Mouse (Mus musculus) regulatory T cell (primary cell): ENCODE measurements around the gene Sipa1l3.

Source experiments
- in situ Hi-C: fragments of 300-600 bp; cut with MboI, MseI; formaldehyde crosslinking; loops from one replicate; pipeline ENCODE4 v1.15.1; 2025; ENCODE audit warnings: high pct_unique_total_duplicates

The Sipa1l3 gene

GRCm38 (mm10) chr7:29518421-29519210 lies at the start of gene Sipa1l3:
Sipa1l3 (minus strand) TSS chr7:29518641.
- in situ Hi-C loops: loop anchor here (25.0 kb wide), 1 partner anchor 406 kb away; no protein-coding TSS in a partner anchor

GRCm38 (mm10) chr7:29563006-29563405 lies 44.6 kb upstream of the Sipa1l3 start:
- in situ Hi-C loops: no loop called here

- in situ Hi-C loops: no loop called here
Measured at GRCm38 (mm10) chr7:29561046-29561445, 42.6 kb upstream of the Sipa1l3 start.

GRCm38 (mm10) chr7:29559290-29559689 lies 40.8 kb upstream of the Sipa1l3 start:
- in situ Hi-C loops: no loop called here

GRCm38 (mm10) chr7:29558744-29559143 lies 40.3 kb upstream of the Sipa1l3 start:
- in situ Hi-C loops: no loop called here

- in situ Hi-C loops: no loop called here
Measured at GRCm38 (mm10) chr7:29556283-29556682, 37.8 kb upstream of the Sipa1l3 start.

- in situ Hi-C loops: no loop called here
Measured at GRCm38 (mm10) chr7:29555521-29555920, 37.1 kb upstream of the Sipa1l3 start.

GRCm38 (mm10) chr7:29555051-29555450 lies 36.6 kb upstream of the Sipa1l3 start:
- in situ Hi-C loops: no loop called here

- in situ Hi-C loops: no loop called here
Measured at GRCm38 (mm10) chr7:29550691-29551090, 32.2 kb upstream of the Sipa1l3 start.

- in situ Hi-C loops: no loop called here
Measured at GRCm38 (mm10) chr7:29541608-29542007, 23.2 kb upstream of the Sipa1l3 start.

- in situ Hi-C loops: no loop called here
Measured at GRCm38 (mm10) chr7:29541186-29541585, 22.7 kb upstream of the Sipa1l3 start.

- in situ Hi-C loops: no loop called here
Measured at GRCm38 (mm10) chr7:29540631-29541030, 22.2 kb upstream of the Sipa1l3 start.

- in situ Hi-C loops: loop anchor here (25.0 kb wide), 1 partner anchor 411 kb away; no protein-coding TSS in a partner anchor
Measured at GRCm38 (mm10) chr7:29523700-29524099, 5.3 kb upstream of the Sipa1l3 start.

GRCm38 (mm10) chr7:29521841-29522575 lies 3.6 kb upstream of the Sipa1l3 start:
- in situ Hi-C loops: loop anchor here (25.0 kb wide), 1 partner anchor 410 kb away; no protein-coding TSS in a partner anchor

GRCm38 (mm10) chr7:29521365-29521764 lies 2.9 kb upstream of the Sipa1l3 start:
- in situ Hi-C loops: loop anchor here (25.0 kb wide), 1 partner anchor 409 kb away; no protein-coding TSS in a partner anchor

- in situ Hi-C loops: loop anchor here (25.0 kb wide), 1 partner anchor 408 kb away; no protein-coding TSS in a partner anchor
Measured at GRCm38 (mm10) chr7:29520794-29521193, 2.4 kb upstream of the Sipa1l3 start.

GRCm38 (mm10) chr7:29519211-29519550 lies 740 bp upstream of the Sipa1l3 start:
- in situ Hi-C loops: loop anchor here (25.0 kb wide), 1 partner anchor 407 kb away; no protein-coding TSS in a partner anchor

GRCm38 (mm10) chr7:29518054-29518420 lies 404 bp downstream of the Sipa1l3 start:
- in situ Hi-C loops: loop anchor here (25.0 kb wide), 1 partner anchor 406 kb away; no protein-coding TSS in a partner anchor

- in situ Hi-C loops: loop anchor here (25.0 kb wide), 1 partner anchor 405 kb away; no protein-coding TSS in a partner anchor
Measured at GRCm38 (mm10) chr7:29517178-29517577, 1.3 kb downstream of the Sipa1l3 start.

GRCm38 (mm10) chr7:29515652-29516051 lies 2.8 kb downstream of the Sipa1l3 start:
- in situ Hi-C loops: loop anchor here (25.0 kb wide), 1 partner anchor 403 kb away; no protein-coding TSS in a partner anchor

- in situ Hi-C loops: loop anchor here (25.0 kb wide), 1 partner anchor 400 kb away; no protein-coding TSS in a partner anchor
Measured at GRCm38 (mm10) chr7:29512729-29513128, 5.7 kb downstream of the Sipa1l3 start.
